Comparison of ENCODE assay signal across 8 mouse cellular contexts in genomic region chr19:17393841-17394591, GRCm38 (mm10). TPM values are rescaled to one million over a fixed set of nuclear protein-coding genes. Genes with fewer than 3 reads are reported as not detected.
DNase-seq lines count a peak whose midpoint lies in the region; ATAC-seq and TF ChIP-seq lines count a peak whose summit lies in the region.

Gene Rfk, plus strand, starts transcription at chr19:17394043.

- peak; percentile 94 for ATAC-seq in G1E (ENCODE audit: extremely low read depth, insufficient number of reproducible peaks, low FRiP score, poor library complexity, severe bottlenecking)
- ATAC-seq in forebrain, postnatal 0 days = peak; percentile 95
- peak; percentile 98 for ATAC-seq in lung, embryonic 16.5 days (ENCODE audit: low read depth)

- TF ChIP-seq CTCF in G1E (IDR thresholded peaks at IDR 0.05; ENCODE audit: low read depth, low read length) = no peak
- no peak for TF ChIP-seq CTCF in forebrain, postnatal 0 days (IDR thresholded peaks at IDR 0.05; ENCODE audit: low read depth)

- peak within 1 kb of the TSS; percentile 71 for H3K4me2 ChIP-seq in forebrain, postnatal 0 days (ENCODE audit: low read depth)
- peak within 1 kb of the TSS; percentile 67 for H3K4me2 ChIP-seq in lung, embryonic 16.5 days (ENCODE audit: low read depth, low read length)

- peak within 1 kb of the TSS; percentile 75 for H3K27ac ChIP-seq in forebrain, postnatal 0 days (ENCODE audit: low read depth, low read length)
- peak within 1 kb of the TSS; percentile 51 for H3K27ac ChIP-seq in lung, embryonic 16.5 days (ENCODE audit: low read length)

- H3K9ac ChIP-seq in forebrain, postnatal 0 days = peak within 1 kb of the TSS; percentile 88
- H3K9ac ChIP-seq in lung, embryonic 16.5 days (ENCODE audit: low read length) = peak within 1 kb of the TSS; percentile 85

- peaks cover 35% of the 10 kb centered on the region for H3K36me3 ChIP-seq in G1E (replicated peaks)
- peaks cover 14% of the 10 kb centered on the region; the same call in 1 of the 2 replicates for H3K36me3 ChIP-seq in forebrain, postnatal 0 days (ENCODE audit: insufficient read depth)
- H3K36me3 ChIP-seq in lung, embryonic 16.5 days (ENCODE audit: control insufficient read depth, insufficient read depth, low read length) = peaks cover 3% of the 10 kb centered on the region; the same call in 1 of the 2 replicates

- H3K27me3 ChIP-seq in G1E (ENCODE audit: insufficient read depth, low read length) = no peaks in the 10 kb centered on the region
- no peaks in the 10 kb centered on the region for H3K27me3 ChIP-seq in forebrain, postnatal 0 days (ENCODE audit: insufficient read depth, low read length)
- H3K27me3 ChIP-seq in lung, embryonic 16.5 days (ENCODE audit: control insufficient read depth, insufficient read depth, low read depth, low read length) = no peaks in the 10 kb centered on the region; the same call in 1 of the 2 replicates

- peak; percentile 90 for DNase-seq in G1E (ENCODE audit: low spot score)
- DNase-seq in cerebellum, adult 18-20 months = peak; percentile 91 to 95
- DNase-seq in forebrain, postnatal 0 days = peak; percentile 86
- peak; percentile 96 for DNase-seq in heart, postnatal 4 days
- peak; percentile 24 for DNase-seq in layer of hippocampus, adult 9-10 months (ENCODE audit: low spot score)
- peak; percentile 78 for DNase-seq in ovary, postnatal 10 days (ENCODE audit: low spot score)
- DNase-seq in thymus, postnatal 10 days (ENCODE audit: low spot score in 2 of 2) = peak; percentile 85 to 92

- H3K4me3 ChIP-seq in G1E (ENCODE audit: low read depth, low read length) = peak within 1 kb of the TSS; percentile 92
- H3K4me3 ChIP-seq in forebrain, postnatal 0 days (ENCODE audit: low read depth, low read length) = peak within 1 kb of the TSS; percentile 93
- peak within 1 kb of the TSS; percentile 67 for H3K4me3 ChIP-seq in lung, embryonic 16.5 days (ENCODE audit: low read length)

- 4% methylated on average over 80 of the region's 83 CpGs for WGBS in forebrain, postnatal 0 days
- under 1% methylated on average over 80 of the region's 83 CpGs for WGBS in lung, embryonic 16.5 days

- peaks cover 20% of the 10 kb centered on the region for H3K4me1 ChIP-seq in G1E (ENCODE audit: insufficient read depth, low read depth, low read length)
- H3K4me1 ChIP-seq in forebrain, postnatal 0 days (ENCODE audit: insufficient read depth) = peaks cover 7% of the 10 kb centered on the region; the same call in 1 of the 2 replicates
- H3K4me1 ChIP-seq in lung, embryonic 16.5 days (replicated peaks; ENCODE audit: control insufficient read depth, insufficient read depth, low read length) = peaks cover 14% of the 10 kb centered on the region

- H3K9me3 ChIP-seq in G1E (replicated peaks) = no peaks in the 10 kb centered on the region
- no peaks in the 10 kb centered on the region for H3K9me3 ChIP-seq in forebrain, postnatal 0 days (ENCODE audit: low read length)
- no peaks in the 10 kb centered on the region for H3K9me3 ChIP-seq in lung, embryonic 16.5 days (ENCODE audit: control insufficient read depth, low read length)

RNA-seq across cellular contexts. Expression of gene Rfk, which starts in this region (rescaled TPM):
- 112 and 154 TPM in 2 replicates for total RNA-seq in G1E (2014; fragmentation: Nextera tagmentation)
- 46.9 TPM in 2 replicates for total RNA-seq in G1E (2017)
- polyA plus RNA-seq in G1E (2012) = 36.2 and 46.2 TPM in 2 replicates
- total RNA-seq in forebrain, postnatal 0 days (2014; rRNA removed) = 41.7 and 51.8 TPM in 2 replicates
- polyA plus RNA-seq in forebrain, postnatal 0 days (2015; fragmentation: Nextera tagmentation; extraction: Ambion mirVana) = 56.2 and 83.1 TPM in 2 replicates
- total RNA-seq in heart, postnatal 4 days (2021) = 10 to 100 TPM; 48.3 to 57.7 TPM
- 65.2 and 71.1 TPM in 2 replicates for polyA plus RNA-seq in lung, embryonic 16.5 days (2015; fragmentation: Nextera tagmentation; extraction: Ambion mirVana)

Comparison
In these comparisons a context has a peak if more than half of its experiments do, and no peak if none do; other contexts are left out.
1. Peak in every context shown above with its lines: DNase-seq, ATAC-seq, H3K4me3 ChIP-seq and H3K27ac ChIP-seq.
2. DNase-seq: peak in every context shown above with its lines; median percentile 96 in heart, postnatal 4 days; 93 in cerebellum, adult 18-20 months; 90 in G1E; 88 in thymus, postnatal 10 days; 86 in forebrain, postnatal 0 days; 78 in ovary, postnatal 10 days; 24 in layer of hippocampus, adult 9-10 months.